ENCODE assay signal across 31 mouse cellular contexts in the genomic region with DNA sequence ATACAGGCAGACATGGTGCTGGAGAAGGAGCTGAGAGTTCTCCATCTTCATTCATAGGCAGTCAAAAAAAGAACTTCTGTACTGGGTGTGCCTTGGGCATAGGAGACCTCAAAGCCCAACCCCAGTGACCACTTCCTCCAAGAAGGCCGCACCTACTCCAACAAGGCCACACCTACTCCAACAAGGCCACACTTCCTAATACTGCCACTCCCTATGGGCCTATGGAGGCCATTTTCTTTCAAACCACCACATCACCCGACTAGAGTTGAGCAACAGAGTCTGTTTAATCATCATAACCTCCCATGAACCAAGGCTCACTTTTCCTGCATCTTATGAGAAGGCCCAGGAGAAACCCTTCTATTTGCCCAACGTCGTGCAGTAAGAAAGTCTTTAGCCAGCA. TPM values are rescaled to one million over a fixed set of nuclear protein-coding genes. Genes with fewer than 3 reads are reported as not detected.
"Had no signal": no experiment of that assay in that cellular context is flagged by ENCODE, and none has a peak within 500 bp of the region (broad histone marks: within the 10 kb centered on the region; RNA-seq: fewer than 3 reads in every experiment).

No protein-coding gene starts in this region.

- H3K27ac ChIP-seq: kidney, postnatal 0 days; layer of hippocampus, adult 2 months; left cerebral cortex, adult 2 months; limb, embryonic 12.5 days; limb, embryonic 15.5 days; liver, embryonic 14.5 days; macrophage; midbrain, embryonic 10.5 days; midbrain, embryonic 13.5 days; neural tube, embryonic 13.5 days had no signal

- H3K9me3 ChIP-seq: limb, embryonic 12.5 days; limb, embryonic 15.5 days; midbrain, embryonic 10.5 days; midbrain, embryonic 13.5 days; neural tube, embryonic 13.5 days had no signal

- H3K27me3 ChIP-seq: limb, embryonic 12.5 days; limb, embryonic 15.5 days; megakaryocyte, embryonic 14.5 days; midbrain, embryonic 13.5 days; neural tube, embryonic 13.5 days had no signal

- DNase-seq: layer of hippocampus, postnatal 36 days; liver, postnatal 0 days; thymus, adult 18-20 months; thymus, postnatal 36 days had no signal

- H3K4me3 ChIP-seq: layer of hippocampus, adult 2 months; left cerebral cortex, adult 2 months; limb, embryonic 12.5 days; limb, embryonic 15.5 days; midbrain, embryonic 10.5 days; midbrain, embryonic 13.5 days; myocyte; neural tube, embryonic 13.5 days had no signal

- H3K4me1 ChIP-seq: megakaryocyte, embryonic 14.5 days had no signal

- H3K9ac ChIP-seq: limb, embryonic 12.5 days; limb, embryonic 15.5 days; liver, embryonic 14.5 days; liver, postnatal 0 days; lung, embryonic 14.5 days; midbrain, embryonic 13.5 days; neural tube, embryonic 13.5 days had no signal

- ATAC-seq: liver, postnatal 0 days; midbrain, embryonic 16.5 days had no signal

- H3K36me3 ChIP-seq: limb, embryonic 12.5 days; limb, embryonic 15.5 days; midbrain, embryonic 10.5 days; midbrain, embryonic 13.5 days; neural tube, embryonic 13.5 days had no signal

- H3K4me2 ChIP-seq: limb, embryonic 12.5 days; limb, embryonic 15.5 days; liver, embryonic 11.5 days; lung, embryonic 14.5 days; midbrain, embryonic 13.5 days; neural tube, embryonic 13.5 days had no signal

RNA-seq across cellular contexts. Expression of a gene that starts 21.6 kb away (rescaled TPM):
- total RNA-seq: layer of hippocampus, adult 2 months; layer of hippocampus, postnatal 36 days; left cerebral cortex, adult 2 months; left cerebral cortex, postnatal 10 days; left cerebral cortex, postnatal 36 days; monocyte, adult 5-6 weeks; neutrophil, adult 5-6 weeks had no signal
- polyA plus RNA-seq: kidney, embryonic 14.5 days; kidney, postnatal 0 days; large intestine, adult 2 months; limb, embryonic 12.5 days; limb, embryonic 15.5 days; liver, embryonic 11.5 days; liver, embryonic 14.5 days; liver, postnatal 0 days; lung, embryonic 14.5 days; lung, postnatal 0 days; macrophage; midbrain, embryonic 10.5 days; midbrain, embryonic 13.5 days; midbrain, embryonic 16.5 days; myocyte; neural tube, embryonic 13.5 days; small intestine, adult 2 months; spleen, adult 2 months; stomach, embryonic 16.5 days; testis, adult 2 months; urinary bladder, adult 2 months had no signal

RNA-seq across cellular contexts. Expression of a gene that starts 27.9 kb away (rescaled TPM):
- total RNA-seq: monocyte, adult 5-6 weeks; neutrophil, adult 5-6 weeks had no signal
- polyA plus RNA-seq: macrophage had no signal
